Mouse (Mus musculus): ENCODE measurements around the gene Calm1.

GRCm38 (mm10) chr12:100166939-100167338 lies 32.3 kb upstream of the Calm1 start:
- TF ChIP-seq CTCF (IDR thresholded peaks at IDR 0.05 in 2 of 3, conservative IDR thresholded peaks at IDR 0.05 in 1 of 3; ENCODE audit: control insufficient read depth in 1 of 3, insufficient read depth in 1 of 3, low read depth in 2 of 3, low read length in 3 of 3, poor library complexity in 1 of 3, severe bottlenecking in 1 of 3) (no peak), EP300 (IDR thresholded peaks at IDR 0.05; ENCODE audit: low read depth in 1 of 2, low read length in 2 of 2) (no peak), MEF2A (IDR thresholded peaks at IDR 0.05; ENCODE audit: extremely low read depth, insufficient replicate concordance, low read depth, low read length, poor library complexity, severe bottlenecking) (no peak), MAX (IDR thresholded peaks at IDR 0.05; ENCODE audit: low read length) (no peak), USF2 (IDR thresholded peaks at IDR 0.05; ENCODE audit: borderline replicate concordance in 1 of 2, insufficient read depth in 1 of 2, low read depth in 1 of 2, low read length in 2 of 2) (no peak), POLR2A (IDR thresholded peaks at IDR 0.05; ENCODE audit: control insufficient read depth in 1 of 2, insufficient read depth in 1 of 2, low read depth in 1 of 2, low read length in 2 of 2, poor library complexity in 1 of 2) (no peak)

Measured in MEL (cell line).